Mouse (Mus musculus) heart, postnatal 0 days (tissue): ENCODE results near the gene Runx1. TPM values are rescaled to one million over a fixed set of nuclear protein-coding genes. Genes with fewer than 3 reads are reported as not detected.

Experiments used
- ATAC-seq: fragments of 200-750 bp; cut with Nextera tagmentation; 2 replicates; pipeline ENCODE4 v1.8.0; 2017; ENCODE audit warnings: low read depth, moderate number of reproducible peaks, moderate library complexity; ENCODE audit not compliant: insufficient read depth
- DNase-seq: peaks from one replicate; pipeline ENCODE4 v3.0.0-alpha.2; 2016; ENCODE audit warnings: low spot score
- H3K27ac ChIP-seq: fragments of 300-500 bp; sonication (generic); 2 replicates; pipeline ENCODE4 v1.5.1; 2014; ENCODE audit warnings: low read depth, mild to moderate bottlenecking
- H3K27me3 ChIP-seq: fragments of 300-500 bp; sonication (generic); 2 replicates; pipeline ENCODE4 v1.6.1; 2014; ENCODE audit warnings: low read length, mixed read lengths; ENCODE audit not compliant: control insufficient read depth, insufficient read depth
- H3K36me3 ChIP-seq: fragments of 300-500 bp; sonication (generic); replicated peaks from 2 replicates; pipeline ENCODE4 v1.6.1; 2014; ENCODE audit warnings: low read length, mixed read lengths; ENCODE audit not compliant: control insufficient read depth, insufficient read depth
- H3K4me1 ChIP-seq: fragments of 300-500 bp; sonication (generic); 2 replicates; pipeline ENCODE4 v1.6.1; 2014; ENCODE audit warnings: antibody characterized with exemption; ENCODE audit not compliant: control insufficient read depth, insufficient read depth
- H3K4me2 ChIP-seq: fragments of 300-500 bp; sonication (generic); 2 replicates; pipeline ENCODE4 v1.6.1; 2014; ENCODE audit warnings: low read depth, mild to moderate bottlenecking, low read length, moderate library complexity
- H3K4me3 ChIP-seq: fragments of 300-500 bp; sonication (generic); 2 replicates; pipeline ENCODE4 v1.5.1; 2014; ENCODE audit warnings: low read depth, low read length
- H3K9ac ChIP-seq: fragments of 300-500 bp; sonication (generic); replicated peaks from 2 replicates; pipeline ENCODE4 v1.6.1; 2014; ENCODE audit warnings: low read depth, low read length, mixed read lengths
- H3K9me3 ChIP-seq: fragments of 300-500 bp; sonication (generic); replicated peaks from 2 replicates; pipeline ENCODE4 v1.6.1; 2016; ENCODE audit warnings: low read length; ENCODE audit not compliant: control insufficient read depth
- CTCF ChIP-seq: IDR thresholded peaks from 2 replicates; pipeline ENCODE4 v1.5.1; 2016; ENCODE audit warnings: antibody characterized with exemption, control low read depth, low read depth
- EP300 ChIP-seq: IDR thresholded peaks from 2 replicates; pipeline ENCODE4 v1.6.1; 2016; ENCODE audit warnings: antibody characterized with exemption, low read depth
- WGBS: fragments of 180-500 bp; shearing (Covaris S2); extraction: QIAGEN DNeasy Blood & Tissue Kit; methylation state at CpG from one replicate; pipeline ENCODE4 v1.1.7; 2014; 5-methylcytosine and 5-hydroxymethylcytosine counted together
- polyA plus RNA-seq: library from polyadenylated mRNA; unstranded; fragments of >200 nt; fragmentation: Nextera tagmentation; extraction: Ambion mirVana; gene quantifications from 2 replicates; pipeline ENCODE4 v1.2.1, GENCODE M21; 2015
- total RNA-seq: library from RNA; depleted of rRNA; stranded (reverse); fragments of >200 nt; gene quantifications from 2 replicates; pipeline ENCODE4 v1.2.3, GENCODE M21; 2014; ENCODE audit warnings: low replicate concordance

Runx1 gene
- total and polyA plus RNA-seq, 2 experiments from 2014 or later, result 0.33 to 1.3 TPM

DNA sequence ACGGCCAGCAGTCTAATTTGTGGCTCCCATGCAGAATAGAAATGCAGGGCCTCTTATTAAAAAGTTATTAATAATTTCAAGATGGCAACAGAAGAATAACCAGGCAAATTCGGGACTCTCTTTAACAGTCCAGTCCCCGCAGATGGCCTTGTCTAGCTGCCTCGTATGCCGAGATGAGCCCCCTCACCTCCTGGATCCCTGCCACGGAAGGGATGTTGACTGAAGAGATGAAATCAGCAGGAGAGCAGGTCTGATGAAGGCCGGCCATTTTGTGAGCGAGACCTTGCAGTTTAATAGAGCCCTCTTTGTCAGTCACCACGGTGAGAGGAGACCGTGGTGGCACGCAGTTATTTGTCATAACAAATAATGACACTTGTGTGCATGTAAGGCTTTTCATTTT is 226.5 kb downstream of the Runx1 start:
- no peak overlapping the region for H3K27ac ChIP-seq
- H3K9ac ChIP-seq, result no peak overlapping the region
- TF ChIP-seq CTCF, result no peak
- TF ChIP-seq EP300, result no peak
- H3K4me3 ChIP-seq, result no peak overlapping the region
- no peaks in the 10 kb centered on the region for H3K9me3 ChIP-seq
- no peaks in the 10 kb centered on the region for H3K4me1 ChIP-seq
- no peak overlapping the region for H3K4me2 ChIP-seq
- no peak for ATAC-seq
- H3K36me3 ChIP-seq, result no peaks in the 10 kb centered on the region
- H3K27me3 ChIP-seq, result 0 out of 2 replicates have a peak, but pooled peaks cover 9% of the 10 kb centered on the region
- 79% methylated on average over 11 of the region's 11 CpGs for WGBS
- no peak for DNase-seq

DNA sequence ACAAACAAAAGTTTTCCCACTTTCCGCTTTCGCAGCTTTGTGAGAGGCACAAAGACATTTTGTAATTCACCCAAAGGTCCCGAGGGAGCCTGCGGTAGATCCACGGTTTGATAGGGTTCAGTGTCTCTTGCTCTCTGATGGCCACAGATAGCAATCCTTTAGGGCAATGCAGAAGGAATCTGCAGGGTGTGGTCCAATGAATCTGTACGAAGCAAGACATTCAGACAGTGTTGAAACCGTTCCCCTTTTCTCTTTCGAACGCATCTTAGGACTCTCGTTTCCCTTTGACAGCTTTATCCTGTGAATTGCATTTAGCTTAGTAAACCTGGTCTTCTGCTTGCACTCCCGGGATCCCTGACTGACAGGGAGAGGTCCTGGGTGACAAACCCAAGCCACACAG is 228.3 kb downstream of the Runx1 start:
- 72% methylated on average over 11 of the region's 11 CpGs for WGBS
- no peak for ATAC-seq
- TF ChIP-seq CTCF, result no peak
- TF ChIP-seq EP300, result no peak
- no peak overlapping the region for H3K27ac ChIP-seq
- H3K9ac ChIP-seq, result no peak overlapping the region
- DNase-seq, result no peak
- H3K4me2 ChIP-seq, result no peak overlapping the region
- no peaks in the 10 kb centered on the region for H3K9me3 ChIP-seq
- H3K36me3 ChIP-seq, result no peaks in the 10 kb centered on the region
- H3K4me3 ChIP-seq, result no peak overlapping the region
- 0 out of 2 replicates have a peak, but pooled peaks cover 5% of the 10 kb centered on the region for H3K27me3 ChIP-seq
- no peaks in the 10 kb centered on the region for H3K4me1 ChIP-seq

DNA sequence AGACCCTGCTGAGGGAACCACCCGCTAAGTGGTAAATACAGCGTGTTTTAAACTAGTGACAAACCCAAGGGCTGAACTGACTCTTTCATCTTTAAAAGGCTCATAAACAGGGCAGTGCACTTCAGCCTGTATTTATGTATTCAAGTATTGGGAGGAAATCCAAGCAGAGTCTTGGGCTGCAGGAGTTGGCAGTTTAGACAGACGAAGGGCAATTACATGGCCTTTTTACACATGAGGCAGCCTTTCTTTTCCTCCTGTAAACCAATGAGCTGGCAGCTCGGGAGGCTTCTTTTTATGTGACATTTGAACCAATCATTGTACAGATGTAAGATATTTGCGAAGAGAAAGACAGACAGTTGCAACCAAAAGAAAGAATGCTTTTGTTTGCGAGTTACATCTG is 233.7 kb downstream of the Runx1 start:
- TF ChIP-seq CTCF (no peak), EP300 (no peak)
- Histone ChIP-seq H3K4me3 (no peak overlapping the region), H3K27ac (no peak overlapping the region), H3K9ac (no peak overlapping the region), H3K9me3 (no peaks in the 10 kb centered on the region), H3K4me1 (no peaks in the 10 kb centered on the region), H3K27me3 (0 out of 2 replicates have a peak, but pooled peaks cover 5% of the 10 kb centered on the region), H3K4me2 (no peak overlapping the region), H3K36me3 (no peaks in the 10 kb centered on the region)
- DNase-seq (no peak), ATAC-seq (no peak)
- 87% methylated on average over 6 of the region's 6 CpGs for WGBS

GRCm38 (mm10) chr16:92591783-92592182 is 234.2 kb downstream of the Runx1 start:
- H3K4me2 ChIP-seq, result no peak overlapping the region
- no peak overlapping the region for H3K9ac ChIP-seq
- H3K9me3 ChIP-seq, result no peaks in the 10 kb centered on the region
- WGBS, result 91% methylated on average over 6 of the region's 6 CpGs
- H3K4me3 ChIP-seq, result no peak overlapping the region
- TF ChIP-seq EP300 (no peak), CTCF (no peak)
- H3K4me1 ChIP-seq, result no peaks in the 10 kb centered on the region
- DNase-seq (no peak), ATAC-seq (no peak)
- H3K27ac ChIP-seq, result no peak overlapping the region
- no peaks in the 10 kb centered on the region for H3K36me3 ChIP-seq
- H3K27me3 ChIP-seq, result 0 out of 2 replicates have a peak, but pooled peaks cover 5% of the 10 kb centered on the region

GRCm38 (mm10) chr16:92587836-92588235 is 238.1 kb downstream of the Runx1 start:
- Histone ChIP-seq H3K36me3 (no peaks in the 10 kb centered on the region), H3K4me2 (no peak overlapping the region), H3K9me3 (no peaks in the 10 kb centered on the region), H3K27me3 (no peaks in the 10 kb centered on the region), H3K27ac (no peak overlapping the region), H3K9ac (no peak overlapping the region), H3K4me1 (no peaks in the 10 kb centered on the region), H3K4me3 (no peak overlapping the region)
- ATAC-seq (no peak), DNase-seq (no peak)
- WGBS, result 88% methylated on average over 4 of the region's 4 CpGs
- TF ChIP-seq EP300 (no peak), CTCF (no peak)

- H3K4me2 ChIP-seq, result no peak overlapping the region
Measured at GRCm38 (mm10) chr16:92581767-92582166, 244.2 kb downstream of the Runx1 start.

More at GRCm38 (mm10) chr16:92581767-92582166, 244.2 kb downstream of the Runx1 start:
- no peak overlapping the region for H3K27ac ChIP-seq
- no peak for ATAC-seq
- H3K4me3 ChIP-seq, result no peak overlapping the region
- TF ChIP-seq CTCF (no peak), EP300 (no peak)
- WGBS, result 78% methylated on average over 10 of the region's 10 CpGs
- H3K4me1 ChIP-seq, result no peaks in the 10 kb centered on the region
- H3K9ac ChIP-seq, result no peak overlapping the region
- H3K9me3 ChIP-seq, result no peaks in the 10 kb centered on the region
- H3K27me3 ChIP-seq, result no peaks in the 10 kb centered on the region
- no peaks in the 10 kb centered on the region for H3K36me3 ChIP-seq
- no peak for DNase-seq
